Mouse (Mus musculus) lung, adult 2 months (tissue): ENCODE measurements around the gene Hmg20a.

Experiments
- CTCF ChIP-seq: fragments of 200-500 bp; IDR thresholded peaks from 2 replicates; pipeline ENCODE4 v1.5.1; 2011; ENCODE audit warnings: mild to moderate bottlenecking, low read length, control low read depth; ENCODE audit not compliant: insufficient read depth
- POLR2A ChIP-seq: fragments of 200-500 bp; IDR thresholded peaks from 2 replicates; pipeline ENCODE4 v1.6.1; 2011; ENCODE audit warnings: low read depth, mild to moderate bottlenecking, control low read depth, low read length, borderline replicate concordance; ENCODE audit errors: extremely low read depth

DNA sequence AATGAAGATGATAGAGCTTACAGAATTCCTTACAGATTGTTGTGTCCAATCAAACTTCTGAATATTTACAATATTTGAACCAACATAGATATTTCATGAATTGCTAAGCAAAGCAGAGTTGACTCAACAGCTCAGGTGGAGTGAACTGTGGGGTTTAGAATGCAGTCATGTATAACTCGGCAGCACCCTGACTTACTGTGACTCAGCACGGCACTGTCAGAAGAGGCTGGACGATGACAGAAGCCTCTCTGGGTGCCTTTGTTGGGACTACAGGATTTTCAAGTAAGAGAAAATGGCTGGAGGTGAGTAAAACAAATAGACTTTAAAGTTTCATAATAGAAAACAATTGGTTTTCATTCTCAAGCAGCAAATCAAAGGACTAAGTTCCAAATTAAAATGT lies 25.6 kb upstream of the Hmg20a start:
- TF ChIP-seq CTCF (no peak), POLR2A (no peak)
